Mouse (Mus musculus): ENCODE measurements around the gene Khk.
A peak's percentile ranks its signal among the peaks of the same experiment; 100 is the strongest.
"Not testable (repeated sequence)": the region's sequence is repeated elsewhere in the genome, so short reads cannot be mapped to it uniquely, and the experiment has no call there.

Khk gene

GRCm38 (mm10) chr5:30921256-30922033 is at the start of gene Khk:
TSS of gene Khk (plus strand) at chr5:30921431.
- peak; percentile 92 for DNase-seq

GRCm38 (mm10) chr5:30872574-30872973 is 48.7 kb upstream of the Khk start:
- no peak for DNase-seq

GRCm38 (mm10) chr5:30874365-30874764 is 46.9 kb upstream of the Khk start:
- DNase-seq: no peak

GRCm38 (mm10) chr5:30878616-30879015 is 42.6 kb upstream of the Khk start:
- DNase-seq: no peak

GRCm38 (mm10) chr5:30879347-30879943 is 41.8 kb upstream of the Khk start:
- no peak for DNase-seq

- DNase-seq: not testable (repeated sequence)
Measured at GRCm38 (mm10) chr5:30881839-30882238, 39.4 kb upstream of the Khk start.

GRCm38 (mm10) chr5:30886209-30886608 is 35.0 kb upstream of the Khk start:
- DNase-seq: no peak

GRCm38 (mm10) chr5:30886731-30887130 is 34.5 kb upstream of the Khk start:
- DNase-seq: no peak

GRCm38 (mm10) chr5:30887331-30887761 is 33.9 kb upstream of the Khk start:
- peak; percentile 74 for DNase-seq

GRCm38 (mm10) chr5:30887858-30888336 is 33.3 kb upstream of the Khk start:
- DNase-seq: peak; percentile 93

- peak; percentile 95 for DNase-seq
Measured at GRCm38 (mm10) chr5:30888337-30889087, 32.7 kb upstream of the Khk start, which contains the start of gene Agbl5. TSS of gene Agbl5 (plus strand) at chr5:30888694.

- DNase-seq: no peak
Measured at GRCm38 (mm10) chr5:30889088-30889754, 32.0 kb upstream of the Khk start.

- DNase-seq: no peak
Measured at GRCm38 (mm10) chr5:30890375-30890774, 30.9 kb upstream of the Khk start.

GRCm38 (mm10) chr5:30901860-30902259 is 19.4 kb upstream of the Khk start:
- DNase-seq: no peak

- DNase-seq: peak; percentile 98
Measured at GRCm38 (mm10) chr5:30907413-30908059, 13.7 kb upstream of the Khk start, which contains the start of gene Ost4. TSS of gene Ost4 (minus strand) at chr5:30907788.

GRCm38 (mm10) chr5:30908426-30909299 is 12.6 kb upstream of the Khk start:
- peak; percentile 60 for DNase-seq

- no peak for DNase-seq
Measured at GRCm38 (mm10) chr5:30909300-30909659, 12.0 kb upstream of the Khk start.

GRCm38 (mm10) chr5:30909863-30910262 is 11.4 kb upstream of the Khk start:
- DNase-seq: no peak

- no peak for DNase-seq
Measured at GRCm38 (mm10) chr5:30910481-30910880, 10.8 kb upstream of the Khk start.

- DNase-seq: peak; percentile 66
Measured at GRCm38 (mm10) chr5:30912156-30912555, 9.1 kb upstream of the Khk start.

All from lung, postnatal 10 days (tissue).